Mouse (Mus musculus): Measurements from ENCODE around the gene Rasl12.

- TF ChIP-seq CTCF (IDR thresholded peaks at IDR 0.05; ENCODE audit: control insufficient read depth, insufficient read depth, insufficient read length) (no peak), MAX (IDR thresholded peaks at IDR 0.05) (no peak), FOSL1 (IDR thresholded peaks at IDR 0.05; ENCODE audit: insufficient read depth, low read length, poor library complexity, severe bottlenecking) (no peak), USF1 (IDR thresholded peaks at IDR 0.05; ENCODE audit: low read depth) (no peak), CEBPB (IDR thresholded peaks at IDR 0.05; ENCODE audit: low read depth) (no peak), MYOD1 (IDR thresholded peaks at IDR 0.05; ENCODE audit: control insufficient read depth, insufficient read length, low read depth) (no peak)
Measured at GRCm38 (mm10) chr9:65365721-65366120, 32.6 kb upstream of the Rasl12 start.

Data from C2C12 (cell line).